19 mouse cellular contexts compared by ENCODE assay signal in the genomic region with DNA sequence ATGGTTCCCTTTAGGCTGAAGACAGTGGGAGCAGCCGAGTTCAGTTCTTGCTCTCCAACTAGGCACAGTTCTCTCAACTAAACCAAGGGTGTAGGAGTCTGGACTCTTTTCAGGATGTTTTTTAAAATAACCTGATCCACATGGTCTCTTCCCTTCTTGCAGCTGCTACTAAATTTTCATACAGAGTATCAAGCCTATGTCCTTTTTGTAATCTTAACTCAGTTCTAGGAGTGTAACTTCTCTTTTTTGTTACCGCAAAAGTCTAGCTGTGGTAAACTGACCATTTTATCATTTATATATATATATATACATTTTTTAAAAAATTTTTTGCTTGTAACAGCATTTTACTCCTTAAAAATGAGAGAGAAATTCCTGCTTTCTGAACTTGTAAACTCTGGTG.
"Had no signal": no experiment of that assay in that cellular context is flagged by ENCODE, and none has a peak within 500 bp of the region (broad histone marks: within the 10 kb centered on the region; RNA-seq: fewer than 3 reads in every experiment).

No protein-coding gene starts in this region.

- H3K4me3 ChIP-seq: kidney, embryonic 15.5 days; left cerebral cortex, adult 2 months; liver, embryonic 13.5 days; megakaryocyte, embryonic 14.5 days; midbrain, embryonic 10.5 days; midbrain, embryonic 13.5 days; myocyte; neural tube, embryonic 13.5 days had no signal

- DNase-seq: kidney, adult 2 months; kidney, postnatal 10 days; kidney, postnatal 36 days; layer of hippocampus, postnatal 36 days; liver, embryonic 13.5 days; lung, adult 2 months; lung, postnatal 14 days; right cerebral cortex, postnatal 14 days; right cerebral cortex, postnatal 4 days; thymus, postnatal 25 days had no signal

- ATAC-seq: midbrain, embryonic 13.5 days; midbrain, embryonic 16.5 days had no signal

- H3K27ac ChIP-seq: kidney, embryonic 15.5 days; left cerebral cortex, adult 2 months; liver, embryonic 13.5 days; midbrain, embryonic 10.5 days; midbrain, embryonic 13.5 days; neural tube, embryonic 13.5 days; stomach, postnatal 0 days had no signal
